Mouse (Mus musculus) NIH3T3 (cell line): ENCODE measurements around the gene Lcn12.

ENCODE experiments used
- DNase-seq: peaks from one replicate; pipeline ENCODE4 v3.0.0-alpha.2; 2012; ENCODE audit warnings: low read depth

The Lcn12 gene

DNA sequence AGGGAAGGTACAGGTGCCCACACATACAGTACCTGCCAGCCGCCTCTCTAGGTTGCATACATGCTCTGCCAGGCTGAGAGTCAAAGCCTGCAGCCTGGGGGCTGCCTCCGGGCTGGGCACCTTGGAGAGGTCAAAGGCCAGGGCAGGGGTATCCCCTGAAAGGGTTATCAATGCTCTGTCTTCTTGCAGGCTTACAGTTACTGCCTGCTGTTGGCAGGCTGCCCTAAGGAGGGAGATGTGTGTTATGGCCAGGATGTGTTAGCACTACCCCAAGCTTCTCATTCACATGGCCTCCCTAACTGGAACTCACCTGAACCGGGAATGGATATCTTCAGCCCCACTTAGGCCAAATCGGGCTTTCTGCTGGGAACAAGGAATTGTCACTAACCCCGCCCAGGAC lies 33.6 kb downstream of the Lcn12 start:
- DNase-seq, result peak; percentile 65

DNA sequence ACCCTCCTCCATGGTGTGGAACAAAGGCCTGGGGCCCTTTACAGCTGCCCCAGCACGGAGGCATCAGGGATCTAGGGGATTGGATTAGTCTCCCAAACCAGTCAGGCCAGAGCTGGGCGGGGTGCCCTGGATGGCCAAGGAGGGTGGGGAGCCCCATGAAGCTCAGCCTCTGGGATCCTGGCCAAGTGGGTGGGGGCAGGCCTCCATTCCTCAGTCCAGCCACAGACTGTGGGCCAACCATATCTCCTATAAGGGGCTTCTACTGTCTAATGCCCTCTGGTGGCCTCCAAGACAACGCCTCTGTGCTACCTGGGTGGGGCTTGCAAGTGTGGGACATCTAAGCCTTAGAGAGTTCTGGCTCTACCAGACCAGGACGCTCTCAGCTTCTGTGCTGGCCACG lies 34.8 kb downstream of the Lcn12 start:
- peak; percentile 80 for DNase-seq

DNA sequence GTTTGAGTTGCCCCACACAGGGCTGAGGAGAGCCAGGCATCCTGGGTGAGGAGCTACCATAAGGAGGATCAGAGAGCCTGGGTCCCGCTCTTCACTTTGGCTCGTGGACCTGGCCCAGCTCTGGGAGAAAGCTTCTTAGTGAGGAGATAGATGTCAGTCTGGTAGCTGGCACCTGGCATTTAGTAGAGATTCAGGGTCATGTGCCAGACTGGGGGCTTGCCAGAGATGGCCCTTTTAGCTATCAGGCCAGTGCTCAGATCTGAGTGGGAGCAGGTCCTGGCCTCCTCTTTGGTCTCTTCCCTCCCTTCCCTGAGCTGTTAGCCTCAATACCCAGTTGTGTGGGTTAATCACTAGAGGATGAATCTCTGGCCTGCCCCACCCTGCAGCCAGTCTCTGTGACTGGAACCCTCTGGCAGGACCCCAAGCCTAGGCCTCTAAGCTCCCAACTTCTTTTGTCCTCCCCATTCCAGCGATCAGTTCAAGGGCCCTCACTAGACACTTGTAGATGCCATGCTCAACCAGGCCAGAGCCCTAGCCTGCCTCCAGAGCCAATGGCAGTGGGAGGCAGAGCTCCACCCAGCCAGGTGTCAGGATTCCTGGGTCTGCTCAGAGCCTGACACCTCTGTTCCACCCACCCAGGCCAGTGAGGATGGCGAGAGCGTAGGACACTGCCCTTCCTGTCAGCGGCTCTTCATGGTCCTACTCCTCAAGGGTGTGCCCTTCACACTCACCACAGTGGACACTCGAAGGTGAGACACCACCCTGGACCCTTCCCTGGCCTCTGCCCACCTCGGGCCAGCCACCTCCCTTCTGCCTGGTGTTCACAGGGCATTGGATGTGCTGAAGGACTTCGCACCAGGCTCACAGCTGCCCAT lies 36.5 kb downstream of the Lcn12 start:
- no peak for DNase-seq

DNA sequence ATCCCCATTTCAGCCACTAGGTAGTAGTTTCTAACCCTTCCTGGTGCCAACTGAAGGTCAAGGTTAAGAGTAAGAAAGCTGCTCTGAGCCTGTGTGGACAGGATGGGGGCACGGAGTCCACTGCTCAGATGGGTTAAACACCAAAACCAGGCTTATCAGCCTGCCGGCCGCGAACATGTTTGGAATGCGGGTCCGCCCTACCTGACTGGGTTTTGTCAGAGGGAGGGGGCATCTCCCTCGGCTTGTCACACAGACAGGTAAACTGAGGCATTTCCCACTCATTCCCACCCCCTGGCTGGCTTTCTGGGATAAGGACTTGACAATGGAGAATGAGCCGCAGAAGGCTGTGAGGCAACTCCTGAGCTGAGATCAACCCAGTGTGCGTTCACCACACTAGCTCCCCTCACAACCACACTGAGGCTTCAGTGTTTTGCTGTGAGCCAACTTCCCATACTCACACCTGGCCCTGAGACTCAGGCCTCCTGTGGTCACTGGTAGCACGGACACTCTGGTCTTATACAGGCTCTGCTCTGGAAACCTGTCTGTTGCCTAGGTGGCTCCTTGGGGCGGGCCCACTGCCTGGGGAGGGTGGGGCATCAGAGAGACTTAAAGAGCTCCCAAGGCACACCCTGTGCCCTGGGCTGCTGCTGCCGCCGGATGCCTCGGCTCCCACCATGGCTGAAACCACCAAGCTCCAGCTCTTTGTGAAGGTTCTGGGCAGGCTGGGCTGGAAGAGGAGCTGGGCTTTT lies 37.3 kb downstream of the Lcn12 start, which contains the start of gene Clic3:
Gene Clic3, plus strand, starts transcription at position 634 of the 749 bp plus-strand sequence.
- no peak for DNase-seq

DNA sequence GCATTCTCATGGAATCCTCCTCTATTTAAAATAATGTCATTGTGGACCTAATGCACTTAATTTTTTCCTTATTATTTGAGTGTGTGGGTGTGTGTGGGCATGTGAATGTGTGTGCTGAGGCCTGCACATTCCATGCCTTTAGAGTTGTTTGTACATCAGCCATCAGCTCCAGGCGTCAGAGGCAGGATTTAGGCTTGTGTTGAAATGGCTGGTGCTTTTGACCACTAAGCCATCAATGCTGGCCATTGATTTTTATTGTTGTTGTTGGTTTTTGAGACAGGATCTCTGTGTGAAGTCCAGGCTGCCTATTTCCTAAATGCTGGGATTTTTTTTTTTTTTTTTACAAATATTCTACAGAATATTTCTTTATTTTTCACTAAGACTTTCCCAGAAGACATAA lies 40.8 kb downstream of the Lcn12 start:
- no peak for DNase-seq

DNA sequence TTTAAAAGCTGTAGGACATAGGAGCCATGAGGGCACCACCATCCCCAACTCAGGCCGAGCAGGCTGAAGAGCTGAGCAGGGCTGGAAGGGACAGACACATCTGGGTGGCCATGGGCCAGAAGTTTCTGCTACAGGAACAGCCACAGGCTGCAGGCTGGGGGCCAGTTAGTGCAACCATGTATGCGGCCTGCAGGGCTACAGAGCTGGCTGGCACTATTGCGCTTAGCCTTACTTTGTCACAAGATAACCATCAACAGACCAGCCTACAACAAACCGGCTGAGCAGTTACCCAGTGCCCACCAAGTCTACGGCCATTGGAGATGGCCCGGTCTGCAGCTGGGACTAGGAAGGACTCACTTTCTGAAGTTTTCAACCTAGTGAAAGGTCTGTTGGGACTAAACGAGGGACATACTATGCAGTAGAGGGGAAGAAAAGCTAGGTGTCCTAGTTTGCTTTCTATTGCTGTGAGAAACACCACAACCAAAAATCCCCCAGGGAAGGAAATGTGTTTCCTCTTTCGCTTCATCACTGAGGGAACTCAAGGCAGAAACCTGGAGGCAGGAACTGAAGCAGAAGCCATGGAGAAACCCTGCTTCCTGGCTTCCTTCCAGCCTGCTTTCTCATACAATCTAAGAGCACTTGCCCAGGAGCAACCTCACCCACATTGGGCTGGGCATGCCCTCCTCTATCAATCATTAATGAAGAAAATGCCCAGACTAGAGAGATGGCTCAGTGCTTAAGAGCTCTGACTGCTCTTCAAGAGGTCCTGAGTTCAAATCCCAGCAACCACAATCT lies 42.7 kb downstream of the Lcn12 start:
- peak; percentile 39 for DNase-seq

DNA sequence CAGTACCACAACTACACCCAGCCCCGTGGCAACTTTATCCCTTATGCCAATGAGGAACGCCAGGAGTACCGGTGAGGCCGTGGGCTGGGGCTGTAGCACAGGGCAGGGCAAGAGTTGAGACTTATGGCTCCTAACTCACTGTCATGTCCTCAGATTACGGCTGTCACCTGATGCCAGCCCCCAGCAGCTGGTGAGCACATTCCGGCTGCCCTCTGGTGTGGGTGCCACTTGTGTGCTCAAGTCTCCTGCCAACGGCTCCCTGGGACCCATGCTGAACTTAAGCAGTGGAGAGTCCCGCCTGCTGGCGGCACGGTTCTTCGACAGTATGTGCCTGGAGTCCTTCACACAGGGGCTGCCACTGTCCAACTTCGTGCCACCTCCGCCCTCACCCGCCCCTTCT lies 51.0 kb downstream of the Lcn12 start:
- DNase-seq, result no peak

DNA sequence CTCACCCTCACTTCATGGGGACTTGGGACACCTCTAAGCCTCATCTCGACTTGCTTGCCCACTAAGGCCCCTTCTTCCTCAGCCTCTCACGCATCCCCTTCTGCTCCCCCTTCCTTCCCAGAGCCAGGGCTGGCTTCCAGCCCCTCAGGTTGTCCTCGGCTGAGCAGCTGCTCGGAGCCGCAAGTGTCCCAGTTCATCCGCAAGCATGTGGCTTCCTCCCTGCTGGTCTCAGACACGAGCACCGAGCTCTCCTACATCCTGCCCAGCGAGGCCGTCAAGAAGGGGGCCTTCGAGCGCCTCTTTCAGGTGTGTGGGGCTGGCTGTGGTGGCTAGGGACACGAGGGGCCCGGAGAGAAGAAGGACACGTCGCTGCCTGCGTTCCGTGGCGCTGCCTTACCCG lies 52.6 kb downstream of the Lcn12 start:
- DNase-seq, result no peak
